Mouse (Mus musculus) liver, adult 2 months (tissue): ENCODE measurements at regions not wholly inside any gene's neighbourhood (a gene's known extent, or its start where the extent isn't known, plus 50 kb on each side); places are given as distances from the start of the nearest gene placed in this dataset.

Experiments used
- CTCF ChIP-seq: fragments of 200-500 bp; IDR thresholded peaks from 2 replicates; pipeline ENCODE4 v1.5.1; 2011; ENCODE audit warnings: low read depth, low read length, control low read depth
- POLR2A ChIP-seq: fragments of 200-500 bp; IDR thresholded peaks from 2 replicates; pipeline ENCODE4 v1.6.1; 2011; ENCODE audit warnings: low read length, control low read depth; ENCODE audit not compliant: insufficient read depth; ENCODE audit errors: extremely low read depth

DNA sequence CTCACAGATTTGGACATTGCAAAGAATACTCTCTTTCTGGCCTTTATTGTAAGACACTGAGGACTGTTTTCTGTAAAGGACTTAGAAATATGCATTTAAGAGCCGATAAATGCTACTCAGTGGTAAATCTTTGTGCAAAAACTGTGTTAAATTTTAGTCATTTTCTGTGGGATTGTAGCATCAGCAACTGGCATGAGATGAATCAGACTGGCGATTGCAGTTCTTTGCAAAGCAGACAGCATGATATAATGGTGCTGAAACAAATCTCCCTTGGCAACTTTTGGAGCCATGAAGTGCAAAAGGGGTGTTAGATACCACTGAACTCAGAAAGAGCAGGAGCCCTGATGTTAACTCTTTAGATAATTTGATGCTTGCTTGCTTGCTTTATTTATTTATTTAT, 565.0 kb downstream of the Hsfy2 start:
- TF ChIP-seq CTCF (no peak), POLR2A (no peak)
